Mouse (Mus musculus) hindbrain, embryonic 13.5 days (tissue): ENCODE data around the gene Creb5. TPM values are rescaled to one million over a fixed set of nuclear protein-coding genes. Genes with fewer than 3 reads are reported as not detected.

Source experiments
- ATAC-seq: fragments of 200-750 bp; cut with Nextera tagmentation; 2 replicates; pipeline ENCODE4 v1.8.0; 2017; ENCODE audit warnings: moderate TSS enrichment; ENCODE audit not compliant: low FRiP score
- H3K27ac ChIP-seq: fragments of 300-500 bp; sonication (generic); 2 replicates; pipeline ENCODE4 v1.5.1; 2015; ENCODE audit warnings: inconsistent platforms, mild to moderate bottlenecking, moderate library complexity
- H3K27me3 ChIP-seq: fragments of 300-500 bp; sonication (generic); 2 replicates; pipeline ENCODE4 v1.6.1; 2015; ENCODE audit warnings: mild to moderate bottlenecking, inconsistent platforms
- H3K36me3 ChIP-seq: fragments of 300-500 bp; sonication (generic); 2 replicates; pipeline ENCODE4 v1.6.1; 2015; ENCODE audit warnings: mild to moderate bottlenecking, inconsistent platforms
- H3K4me1 ChIP-seq: fragments of 300-500 bp; sonication (generic); replicated peaks from 2 replicates; pipeline ENCODE4 v1.6.1; 2015; ENCODE audit warnings: inconsistent platforms
- H3K4me2 ChIP-seq: fragments of 300-500 bp; sonication (generic); 2 replicates; pipeline ENCODE4 v1.6.1; 2015; ENCODE audit warnings: inconsistent platforms, mild to moderate bottlenecking, moderate library complexity
- H3K4me3 ChIP-seq: fragments of 300-500 bp; sonication (generic); 2 replicates; pipeline ENCODE4 v1.5.1; 2015; ENCODE audit warnings: mild to moderate bottlenecking, inconsistent platforms
- H3K9ac ChIP-seq: fragments of 300-500 bp; sonication (generic); 2 replicates; pipeline ENCODE4 v1.6.1; 2015; ENCODE audit warnings: mild to moderate bottlenecking, inconsistent platforms
- H3K9me3 ChIP-seq: fragments of 300-500 bp; sonication (generic); 2 replicates; pipeline ENCODE4 v1.6.1; 2016; ENCODE audit warnings: inconsistent platforms
- WGBS: fragments of 180-500 bp; shearing (Covaris S2); methylation state at CpG from one replicate; pipeline ENCODE4 v1.1.7; 2015; 5-methylcytosine and 5-hydroxymethylcytosine counted together
- polyA plus RNA-seq: library from polyadenylated mRNA; unstranded; fragments of >200 nt; fragmentation: Nextera tagmentation; extraction: Ambion mirVana; gene quantifications from 2 replicates; pipeline ENCODE4 v1.2.1, GENCODE M21; 2015

Gene Creb5
- polyA plus RNA-seq, 1 experiment from 2014 or later: 4.1 TPM

DNA sequence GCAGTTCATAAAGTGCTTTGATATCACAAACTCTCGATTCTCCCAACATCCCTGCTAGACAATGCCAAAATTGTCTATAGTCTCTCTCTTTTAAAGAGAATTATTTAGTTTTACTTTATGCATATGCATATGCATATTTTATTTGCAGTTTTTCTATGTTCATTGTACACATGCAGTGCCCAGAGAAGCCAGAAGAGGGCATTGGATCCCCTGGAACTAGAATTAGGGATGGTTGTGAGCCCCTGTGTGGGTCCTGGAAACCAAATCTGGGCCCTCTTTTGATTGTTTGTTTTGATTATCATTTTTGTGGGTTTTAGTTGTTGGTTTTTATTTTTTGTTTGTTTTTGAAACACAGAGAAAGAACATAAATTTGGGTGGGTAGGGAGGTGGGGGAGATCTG is 69.3 kb downstream of the Creb5 start:
- no peaks in the 10 kb centered on the region for H3K36me3 ChIP-seq
- no peak overlapping the region for H3K27ac ChIP-seq
- H3K4me2 ChIP-seq: no peak overlapping the region
- no peaks in the 10 kb centered on the region for H3K9me3 ChIP-seq
- ATAC-seq: no peak
- H3K4me1 ChIP-seq: no peaks in the 10 kb centered on the region
- no peak overlapping the region for H3K9ac ChIP-seq
- no peaks in the 10 kb centered on the region for H3K27me3 ChIP-seq
- 95% methylated on average over 1 of the region's 1 CpGs for WGBS
- no peak overlapping the region for H3K4me3 ChIP-seq

DNA sequence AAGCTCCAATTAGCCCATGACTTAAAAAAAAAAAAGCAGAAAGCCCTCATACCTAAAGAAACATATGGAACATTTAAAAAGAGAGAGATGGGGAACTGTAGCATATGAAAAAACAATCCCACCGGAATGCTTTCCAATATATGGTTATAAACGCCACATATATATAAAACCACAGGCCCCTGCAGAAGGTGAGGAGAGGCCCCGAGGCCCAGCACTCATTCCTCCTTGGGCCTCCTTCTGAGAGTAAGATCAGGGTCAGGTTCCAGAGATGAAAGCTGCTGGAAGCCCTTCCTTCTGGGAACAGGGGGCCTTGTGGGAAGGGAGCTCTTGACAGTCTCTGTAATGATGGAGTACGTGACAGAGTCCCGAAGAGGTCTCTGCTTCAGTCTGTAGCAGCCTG is 76.5 kb downstream of the Creb5 start:
- 67% methylated on average over 5 of the region's 5 CpGs for WGBS
- no peak overlapping the region for H3K4me2 ChIP-seq

DNA sequence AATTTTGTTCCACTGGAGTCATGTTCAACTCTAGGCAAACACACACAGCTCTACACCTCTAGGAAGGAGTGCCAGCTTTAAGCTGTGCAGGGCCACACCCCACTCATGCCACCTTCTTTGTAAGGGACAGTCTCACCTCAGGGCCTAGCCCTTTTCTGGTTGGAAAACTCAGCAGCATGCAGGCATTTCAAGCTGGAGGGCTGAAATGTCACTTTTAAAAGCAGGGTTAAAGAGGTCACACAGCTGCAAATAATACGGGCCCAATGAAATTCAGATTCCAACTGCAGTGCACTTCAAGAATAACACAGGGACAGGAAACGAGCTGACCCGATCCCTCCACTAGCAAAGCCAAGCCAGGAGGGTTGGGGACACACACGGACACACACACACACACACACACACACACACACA is 76.9 kb downstream of the Creb5 start:
- WGBS: 33% methylated on average over 4 of the region's 4 CpGs
- Histone ChIP-seq H3K4me1 (no peaks in the 10 kb centered on the region; the same call in 1 of the 2 replicates), H3K4me2 (no peak overlapping the region), H3K4me3 (no peak overlapping the region), H3K36me3 (no peaks in the 10 kb centered on the region), H3K27ac (no peak overlapping the region), H3K27me3 (no peaks in the 10 kb centered on the region), H3K9ac (no peak overlapping the region), H3K9me3 (no peaks in the 10 kb centered on the region)
- no peak for ATAC-seq

More for the DNA sequence above, 76.5 kb downstream of the Creb5 start:
- ATAC-seq: no peak
- Histone ChIP-seq H3K36me3 (no peaks in the 10 kb centered on the region), H3K9me3 (no peaks in the 10 kb centered on the region), H3K9ac (no peak overlapping the region), H3K4me1 (no peaks in the 10 kb centered on the region; the same call in 1 of the 2 replicates), H3K27me3 (no peaks in the 10 kb centered on the region), H3K4me3 (no peak overlapping the region), H3K27ac (no peak overlapping the region)

DNA sequence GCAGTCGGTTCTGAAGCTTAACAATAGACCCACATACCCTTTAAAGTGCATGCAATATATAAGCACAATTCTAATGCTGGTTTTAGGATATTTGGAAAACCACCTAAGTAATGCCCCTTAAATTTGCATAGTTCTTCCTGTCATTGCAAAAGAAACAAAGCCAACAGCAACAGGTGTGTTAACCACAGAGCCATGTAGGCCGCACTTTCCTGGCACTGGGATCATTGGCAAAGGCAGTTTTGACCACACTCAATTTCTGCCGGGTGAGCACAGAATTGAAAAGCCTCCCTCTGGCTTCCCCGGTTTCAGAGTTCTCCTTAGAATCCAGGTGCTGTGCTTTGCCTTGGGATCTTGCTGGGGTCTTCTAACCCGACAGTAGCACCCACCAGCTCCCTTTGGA is 82.1 kb downstream of the Creb5 start:
- H3K4me1 ChIP-seq: no peaks in the 10 kb centered on the region
- H3K4me2 ChIP-seq: no peak overlapping the region
- H3K4me3 ChIP-seq: no peak overlapping the region
- H3K27me3 ChIP-seq: 0 out of 2 replicates have a peak, but pooled peaks cover 4% of the 10 kb centered on the region
- H3K9me3 ChIP-seq: no peaks in the 10 kb centered on the region
- H3K27ac ChIP-seq: no peak overlapping the region
- no peak overlapping the region for H3K9ac ChIP-seq
- ATAC-seq: no peak
- no peaks in the 10 kb centered on the region for H3K36me3 ChIP-seq
- 90% methylated on average over 5 of the region's 5 CpGs for WGBS

DNA sequence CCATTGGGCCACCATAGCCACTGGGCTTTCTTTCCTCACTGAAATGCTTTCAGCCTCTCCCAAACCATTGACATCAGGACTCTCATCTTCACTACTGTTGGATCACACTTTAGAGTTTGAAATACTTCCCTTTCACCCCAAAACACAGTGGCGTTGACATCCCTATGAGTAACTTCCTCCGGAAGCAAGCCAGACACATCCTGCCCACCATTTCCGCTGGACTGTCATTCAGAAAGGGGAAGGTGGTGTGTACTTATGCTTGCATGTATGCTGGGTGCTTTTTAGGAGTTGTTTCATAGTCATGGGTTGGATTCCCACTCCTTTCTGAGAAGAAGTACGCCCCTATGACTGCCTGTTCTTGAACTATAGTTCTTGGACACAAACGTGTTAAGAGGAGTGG is 82.9 kb downstream of the Creb5 start:
- Histone ChIP-seq H3K9ac (no peak overlapping the region), H3K9me3 (no peaks in the 10 kb centered on the region), H3K4me1 (no peaks in the 10 kb centered on the region), H3K4me3 (no peak overlapping the region), H3K36me3 (no peaks in the 10 kb centered on the region), H3K27me3 (0 out of 2 replicates have a peak, but pooled peaks cover 4% of the 10 kb centered on the region), H3K27ac (no peak overlapping the region), H3K4me2 (no peak overlapping the region)
- no peak for ATAC-seq
- WGBS: 88% methylated on average over 5 of the region's 5 CpGs

DNA sequence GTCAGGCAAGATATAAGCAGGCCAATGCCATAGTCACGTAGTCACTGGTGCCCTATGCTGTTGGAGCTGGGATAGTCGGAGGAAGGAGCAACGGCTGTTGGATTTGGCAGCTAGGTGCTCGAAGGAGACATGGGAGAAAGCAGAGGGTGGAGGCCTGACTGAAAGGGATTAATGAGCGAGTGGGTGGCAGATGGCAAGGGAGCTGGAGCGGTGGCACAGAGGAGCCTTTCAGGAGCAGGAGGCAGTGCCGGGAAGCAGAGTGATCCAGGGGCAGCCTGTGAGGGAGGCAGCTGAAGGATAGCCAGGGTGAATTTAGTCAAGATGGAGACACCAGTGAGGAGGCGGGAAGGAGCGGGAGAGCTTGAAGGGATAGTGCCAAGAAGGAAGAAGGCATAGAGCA is 84.9 kb downstream of the Creb5 start:
- no peaks in the 10 kb centered on the region for H3K9me3 ChIP-seq
- H3K4me2 ChIP-seq: no peak overlapping the region
- 0 out of 2 replicates have a peak, but pooled peaks cover 4% of the 10 kb centered on the region for H3K27me3 ChIP-seq
- no peak for ATAC-seq
- H3K4me3 ChIP-seq: no peak overlapping the region
- no peak overlapping the region for H3K27ac ChIP-seq
- no peaks in the 10 kb centered on the region for H3K4me1 ChIP-seq
- no peaks in the 10 kb centered on the region for H3K36me3 ChIP-seq
- WGBS: 82% methylated on average over 9 of the region's 9 CpGs
- H3K9ac ChIP-seq: no peak overlapping the region

DNA sequence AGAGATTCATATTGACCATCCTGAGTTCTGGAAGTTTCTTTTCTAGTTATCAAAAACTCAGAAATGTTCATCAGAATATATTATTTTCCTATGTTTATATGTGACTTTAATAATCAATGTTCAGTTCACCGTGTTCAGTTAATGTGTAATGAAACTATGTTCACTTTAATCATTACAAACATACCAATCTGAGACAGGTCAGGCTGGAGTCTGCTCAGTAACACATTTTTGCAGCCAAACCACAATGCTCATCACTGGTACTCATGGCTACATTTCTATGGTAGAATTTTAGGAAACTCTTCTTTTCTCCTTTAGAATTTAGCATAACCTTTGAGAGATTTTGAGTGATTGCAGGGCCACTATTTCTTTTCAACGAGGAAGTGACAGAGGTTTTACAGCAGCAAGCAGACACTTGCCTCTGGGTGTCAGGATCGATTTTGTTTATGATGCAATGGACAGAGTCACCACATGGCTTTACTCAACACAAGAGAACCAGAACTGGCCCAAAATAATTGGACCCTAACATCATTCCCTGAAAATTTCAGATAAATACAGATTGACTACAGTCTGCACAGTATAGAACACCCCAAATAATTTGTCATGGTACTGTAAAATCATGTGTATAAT is 87.4 kb downstream of the Creb5 start:
- Histone ChIP-seq H3K27ac (no peak overlapping the region), H3K36me3 (no peaks in the 10 kb centered on the region), H3K27me3 (0 out of 2 replicates have a peak, but pooled peaks cover 4% of the 10 kb centered on the region), H3K4me1 (no peaks in the 10 kb centered on the region), H3K9me3 (no peaks in the 10 kb centered on the region), H3K4me3 (no peak overlapping the region), H3K9ac (no peak overlapping the region), H3K4me2 (no peak overlapping the region)
- WGBS: 85% methylated on average over 3 of the region's 3 CpGs
- no peak for ATAC-seq

DNA sequence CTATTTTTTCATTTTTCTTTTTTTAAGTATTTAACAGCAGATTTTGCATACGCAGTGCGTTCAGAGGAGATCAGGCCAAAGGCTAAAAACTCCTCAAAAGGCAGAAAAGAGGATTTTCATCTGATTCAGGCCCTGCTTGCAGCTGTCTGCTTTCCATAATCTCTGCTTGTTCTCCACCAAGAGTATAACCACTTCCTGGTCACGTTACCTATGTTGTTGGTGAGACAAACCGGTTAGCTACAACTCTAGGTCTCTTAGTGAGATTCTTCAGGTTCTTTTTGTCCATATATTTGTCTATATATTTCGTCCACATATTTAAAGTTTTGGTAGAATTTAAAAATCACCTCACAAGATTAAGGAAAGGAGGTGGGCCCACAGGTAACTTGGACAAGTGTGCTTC is 102.2 kb downstream of the Creb5 start:
- 92% methylated on average over 5 of the region's 5 CpGs for WGBS
- ATAC-seq: no peak
- H3K4me3 ChIP-seq: no peak overlapping the region
- H3K27me3 ChIP-seq: no peaks in the 10 kb centered on the region
- H3K27ac ChIP-seq: no peak overlapping the region
- H3K36me3 ChIP-seq: no peaks in the 10 kb centered on the region
- H3K4me2 ChIP-seq: no peak overlapping the region
- no peaks in the 10 kb centered on the region for H3K9me3 ChIP-seq
- no peak overlapping the region for H3K9ac ChIP-seq
- H3K4me1 ChIP-seq: peaks cover 17% of the 10 kb centered on the region

DNA sequence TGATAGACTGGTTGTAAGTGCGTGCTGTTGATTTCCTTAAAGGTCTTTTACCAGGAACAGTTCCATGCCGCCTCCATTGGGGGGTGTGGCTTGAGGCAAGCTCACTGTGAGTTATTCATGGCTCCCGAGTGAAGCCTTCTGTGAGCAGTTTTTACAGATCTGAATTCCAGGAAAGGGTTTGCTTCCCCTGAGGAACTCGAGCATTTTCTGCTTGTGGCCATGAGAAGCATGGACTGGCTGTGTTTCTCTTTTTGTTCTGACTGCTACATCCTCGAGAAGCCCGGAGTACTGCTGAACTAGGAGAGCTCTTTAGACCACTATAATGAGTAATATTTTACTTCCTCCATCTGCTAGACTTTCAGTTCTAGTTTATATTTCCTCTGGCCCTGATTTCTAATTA is 103.3 kb downstream of the Creb5 start:
- no peak for ATAC-seq
- Histone ChIP-seq H3K36me3 (no peaks in the 10 kb centered on the region), H3K4me2 (no peak overlapping the region)

DNA sequence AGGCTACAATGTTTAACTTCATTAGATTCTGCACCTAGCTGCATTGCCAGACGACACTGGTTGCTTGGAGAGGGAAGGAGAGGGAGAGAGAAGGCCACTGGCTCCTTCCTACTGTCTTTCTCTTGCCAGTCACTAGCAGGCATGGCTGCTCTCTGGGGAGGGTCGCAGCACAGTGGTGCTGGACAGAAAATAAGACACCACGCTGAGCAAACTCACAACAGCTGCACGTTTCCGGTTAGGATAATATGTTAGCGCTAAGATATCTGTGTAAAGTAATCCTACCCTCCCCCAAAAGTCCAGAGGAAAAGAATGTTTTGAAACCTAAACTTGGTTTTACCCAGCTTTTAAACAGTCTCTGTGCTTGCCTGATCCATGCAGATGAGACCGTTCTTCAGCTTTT is 107.0 kb downstream of the Creb5 start:
- H3K36me3 ChIP-seq: no peaks in the 10 kb centered on the region
- H3K4me2 ChIP-seq: no peak overlapping the region
- no peak for ATAC-seq
- no peaks in the 10 kb centered on the region for H3K27me3 ChIP-seq
- WGBS: 32% methylated on average over 7 of the region's 7 CpGs
- H3K9ac ChIP-seq: no peak overlapping the region; the same call in 1 of the 2 replicates
- H3K27ac ChIP-seq: peak overlapping the region; percentile 37; the same call in 1 of the 2 replicates
- no peaks in the 10 kb centered on the region for H3K9me3 ChIP-seq
- peaks cover 47% of the 10 kb centered on the region for H3K4me1 ChIP-seq
- H3K4me3 ChIP-seq: no peak overlapping the region

More for the DNA sequence above, 103.3 kb downstream of the Creb5 start:
- WGBS: 46% methylated on average over 6 of the region's 6 CpGs
- Histone ChIP-seq H3K9ac (no peak overlapping the region), H3K27me3 (no peaks in the 10 kb centered on the region), H3K4me3 (no peak overlapping the region), H3K9me3 (no peaks in the 10 kb centered on the region), H3K27ac (no peak overlapping the region), H3K4me1 (peaks cover 26% of the 10 kb centered on the region)

DNA sequence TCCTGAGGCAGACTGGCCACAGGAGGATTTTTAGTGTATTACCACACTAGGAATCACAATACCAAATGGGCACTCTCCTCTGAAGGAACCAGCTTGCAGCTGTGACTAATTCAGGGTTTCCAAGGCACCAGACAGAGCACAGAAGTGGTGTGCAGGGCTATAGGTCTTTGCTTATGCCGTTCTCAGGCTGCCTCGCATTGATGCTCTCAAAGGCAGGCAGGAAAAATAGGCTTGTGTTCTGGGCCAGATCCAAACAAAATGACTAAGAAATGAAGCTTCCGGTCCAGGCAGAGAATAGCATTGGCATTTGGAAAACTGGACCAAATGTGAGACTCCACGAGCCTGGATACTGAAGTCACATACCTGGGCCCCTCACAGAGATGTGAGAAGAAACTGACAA is 108.1 kb downstream of the Creb5 start:
- Histone ChIP-seq H3K36me3 (no peaks in the 10 kb centered on the region), H3K4me3 (no peak overlapping the region), H3K27ac (no peak overlapping the region), H3K4me2 (no peak overlapping the region), H3K27me3 (no peaks in the 10 kb centered on the region), H3K9me3 (no peaks in the 10 kb centered on the region), H3K4me1 (peaks cover 47% of the 10 kb centered on the region), H3K9ac (no peak overlapping the region)
- ATAC-seq: no peak
- WGBS: 40% methylated on average over 4 of the region's 4 CpGs

DNA sequence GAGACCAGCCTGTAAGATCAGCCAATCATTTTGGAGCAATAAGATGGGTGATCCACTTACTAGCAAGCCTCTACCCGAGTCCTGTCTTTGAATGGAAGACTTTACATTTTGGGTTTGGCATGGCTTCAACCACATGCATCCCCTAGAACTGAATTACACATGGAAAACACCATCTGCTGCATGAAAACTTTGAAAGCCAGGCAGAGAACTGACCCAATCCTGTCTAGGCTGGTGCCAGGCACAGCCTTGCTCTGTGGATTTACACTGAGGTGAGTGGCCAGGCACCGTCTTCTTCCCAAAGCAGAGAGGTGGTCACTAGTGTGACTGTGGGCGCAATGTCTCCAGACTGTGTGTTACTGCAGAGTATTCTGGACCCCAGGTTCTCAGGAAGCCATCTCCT is 109.4 kb downstream of the Creb5 start:
- no peak overlapping the region for H3K9ac ChIP-seq
- H3K4me2 ChIP-seq: no peak overlapping the region
- H3K4me1 ChIP-seq: peaks cover 40% of the 10 kb centered on the region
- H3K36me3 ChIP-seq: no peaks in the 10 kb centered on the region
- no peaks in the 10 kb centered on the region for H3K9me3 ChIP-seq
- no peak overlapping the region for H3K4me3 ChIP-seq
- no peak overlapping the region for H3K27ac ChIP-seq
- ATAC-seq: no peak
- 95% methylated on average over 3 of the region's 3 CpGs for WGBS
- no peaks in the 10 kb centered on the region for H3K27me3 ChIP-seq

DNA sequence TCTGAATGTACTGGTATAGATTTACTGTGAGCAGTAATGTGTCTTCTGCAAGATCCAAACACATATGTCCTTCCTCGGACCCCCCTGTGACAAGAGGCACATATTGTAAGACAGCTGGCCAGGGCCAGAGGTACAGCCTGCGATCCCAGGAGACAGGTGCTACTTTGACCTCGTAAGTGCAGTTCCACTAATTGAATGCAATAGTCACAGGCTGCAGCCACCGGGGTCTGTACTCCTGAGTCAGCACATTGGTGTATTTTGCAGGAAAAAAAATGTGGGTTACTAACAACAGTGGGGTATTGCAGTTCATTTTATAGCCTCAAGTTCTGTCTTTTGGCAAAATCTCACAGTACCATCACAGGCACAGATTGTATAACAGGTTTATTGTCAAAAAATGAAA is 110.7 kb downstream of the Creb5 start:
- no peak overlapping the region for H3K4me2 ChIP-seq
- no peak overlapping the region for H3K9ac ChIP-seq
- H3K4me3 ChIP-seq: no peak overlapping the region
- H3K27ac ChIP-seq: no peak overlapping the region
- WGBS: 50% methylated on average over 4 of the region's 4 CpGs
- no peaks in the 10 kb centered on the region for H3K27me3 ChIP-seq
- peaks cover 40% of the 10 kb centered on the region for H3K4me1 ChIP-seq
- no peaks in the 10 kb centered on the region for H3K36me3 ChIP-seq
- H3K9me3 ChIP-seq: no peaks in the 10 kb centered on the region
- no peak for ATAC-seq
